In the genomic region with DNA sequence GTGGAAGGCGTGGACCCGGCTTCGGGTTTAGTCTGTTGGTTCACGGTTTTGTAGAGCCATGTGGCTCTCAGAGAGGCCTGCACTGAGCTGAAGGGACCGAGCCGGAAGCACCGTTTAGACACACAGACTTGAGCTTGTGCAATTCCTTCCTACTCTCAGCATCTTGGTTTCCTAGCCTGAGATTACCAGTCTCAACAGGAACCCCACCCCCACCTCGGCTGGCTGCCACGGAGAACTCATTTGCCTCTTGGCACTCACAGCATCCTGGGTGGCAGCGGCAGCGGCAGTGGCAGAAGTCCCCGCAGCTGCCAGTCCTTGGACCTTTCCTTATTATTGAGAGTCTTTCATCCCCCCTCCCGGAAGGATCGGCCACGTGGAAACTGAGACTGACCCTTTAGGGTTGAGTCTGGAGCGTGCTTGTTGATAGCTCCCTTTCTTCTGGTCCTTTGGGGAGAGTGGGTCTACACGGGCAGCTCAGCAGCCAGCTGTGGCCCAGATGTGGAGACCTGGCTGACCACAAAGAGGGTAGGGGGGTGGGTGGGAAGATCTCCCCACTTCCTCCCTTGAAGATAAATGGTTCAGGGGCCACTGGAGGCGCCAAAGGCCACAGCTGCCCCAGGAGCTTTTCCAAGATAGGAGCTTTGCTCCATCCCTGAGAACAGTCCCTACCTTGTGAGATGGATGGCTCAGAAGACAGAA, we compare ENCODE assay signal across 7 mouse cellular contexts. TPM values are rescaled to one million over a fixed set of nuclear protein-coding genes. Genes with fewer than 3 reads are reported as not detected.
DNase-seq lines count a peak whose midpoint lies in the region; ATAC-seq and TF ChIP-seq lines count a peak whose summit lies in the region.

No protein-coding gene starts in this region.

- no peak for TF ChIP-seq POLR2A in lung, adult 2 months (IDR thresholded peaks at IDR 0.05; ENCODE audit: borderline replicate concordance, extremely low read depth, low read depth, low read length)

- H3K36me3 ChIP-seq in forebrain, embryonic 12.5 days (replicated peaks), result no peaks in the 10 kb centered on the region

- no peak for ATAC-seq in forebrain, embryonic 12.5 days (ENCODE audit: low FRiP score)

- H3K4me2 ChIP-seq in forebrain, embryonic 12.5 days, result no peak overlapping the region

- DNase-seq in lung, adult 18-20 months, result peak; percentile 61 to 74
- no peak for DNase-seq in lung, adult 2 months
- DNase-seq in frontal cortex, postnatal 25 days (ENCODE audit: low spot score in 2 of 2), result peak; percentile 34 to 38
- peak; percentile 42 to 58 for DNase-seq in left cerebral cortex, adult 9 months (ENCODE audit: low spot score in 2 of 2)
- DNase-seq in right cerebral cortex, postnatal 14 days, result peak; percentile 71
- DNase-seq in heart, postnatal 25 days (ENCODE audit: low spot score), result no peak

- no peak overlapping the region for H3K9ac ChIP-seq in forebrain, embryonic 12.5 days

- H3K4me1 ChIP-seq in lung, adult 2 months (ENCODE audit: control insufficient read depth, insufficient read depth, low read length), result no peaks in the 10 kb centered on the region
- H3K4me1 ChIP-seq in forebrain, embryonic 12.5 days, result peaks cover 7% of the 10 kb centered on the region

- no peak overlapping the region for H3K4me3 ChIP-seq in lung, adult 2 months (replicated peaks; ENCODE audit: extremely low read depth, low read depth, low read length)
- H3K4me3 ChIP-seq in forebrain, embryonic 12.5 days (replicated peaks), result no peak overlapping the region

- H3K9me3 ChIP-seq in forebrain, embryonic 12.5 days, result no peaks in the 10 kb centered on the region

- H3K27me3 ChIP-seq in forebrain, embryonic 12.5 days, result no peaks in the 10 kb centered on the region

- intact Hi-C loops in heart, postnatal 25 days (cut with DNase I), result no loop called here

- no peak for TF ChIP-seq CTCF in lung, adult 2 months (IDR thresholded peaks at IDR 0.05; ENCODE audit: insufficient read depth, low read length)

- no peak overlapping the region for H3K27ac ChIP-seq in forebrain, embryonic 12.5 days

- 20% methylated on average over 18 of the region's 18 CpGs for WGBS in lung, adult 2 months
- 73% methylated on average over 18 of the region's 18 CpGs for WGBS in forebrain, embryonic 12.5 days

RNA-seq across cellular contexts. Expression of gene Meox1, which starts 24.0 kb away (rescaled TPM):
- polyA plus RNA-seq in lung, adult 2 months (2012; rRNA removed), result 4.3 and 4.4 TPM in 2 replicates
- 0.17 and 0.60 TPM in 2 replicates for polyA plus RNA-seq in forebrain, embryonic 12.5 days (2016; fragmentation: Nextera tagmentation; extraction: Ambion mirVana)
- 1 to 10 TPM; 7.8 to 9.9 TPM for total RNA-seq in heart, postnatal 25 days (2021)

Comparison
In these comparisons a context has a peak if more than half of its experiments do, and no peak if none do; other contexts are left out.
1. DNase-seq: peak in lung, adult 18-20 months (2 of 2), frontal cortex, postnatal 25 days (2 of 2), left cerebral cortex, adult 9 months (2 of 2) and right cerebral cortex, postnatal 14 days (single experiment); none in lung, adult 2 months (single experiment) and heart, postnatal 25 days (single experiment).